Mouse (Mus musculus): ENCODE results near the gene Dusp1. TPM values are rescaled to one million over a fixed set of nuclear protein-coding genes. Genes with fewer than 3 reads are reported as not detected.

Dusp1 gene
- polyA plus RNA-seq, 1 experiment from 2014 or later: 13.4 TPM

GRCm38 (mm10) chr17:26535251-26536136, 26.4 kb downstream of the Dusp1 start:
- Histone ChIP-seq H3K9me3 (ENCODE audit: low read length) (no peaks in the 10 kb centered on the region), H3K4me3 (ENCODE audit: low read depth, low read length) (no peak overlapping the region), H3K27ac (ENCODE audit: low read depth) (peak overlapping the region; percentile 90), H3K4me2 (ENCODE audit: low read depth, low read length) (0 out of 2 replicates have a peak overlapping the region, but pooled peaks have one; percentile 9), H3K27me3 (ENCODE audit: insufficient read depth, low read length) (no peaks in the 10 kb centered on the region), H3K4me1 (ENCODE audit: insufficient read depth) (peaks cover 39% of the 10 kb centered on the region), H3K9ac (replicated peaks) (peak overlapping the region; percentile 48), H3K36me3 (replicated peaks; ENCODE audit: insufficient read depth, low read length) (no peaks in the 10 kb centered on the region)
- TF ChIP-seq EP300 (IDR thresholded peaks at IDR 0.05; ENCODE audit: low read depth) (peak; percentile 94), CTCF (IDR thresholded peaks at IDR 0.05; ENCODE audit: low read depth) (no peak)
- 38% methylated on average over 7 of the region's 7 CpGs for WGBS (ENCODE audit: insufficient replicate concordance)
- DNase-seq (peak; percentile 43), ATAC-seq (peak; percentile 62)

GRCm38 (mm10) chr17:26534695-26535094, 27.2 kb downstream of the Dusp1 start:
- Histone ChIP-seq H3K27me3 (ENCODE audit: insufficient read depth, low read length) (no peaks in the 10 kb centered on the region), H3K36me3 (replicated peaks; ENCODE audit: insufficient read depth, low read length) (no peaks in the 10 kb centered on the region), H3K9me3 (ENCODE audit: low read length) (no peaks in the 10 kb centered on the region), H3K4me1 (ENCODE audit: insufficient read depth) (peaks cover 40% of the 10 kb centered on the region), H3K27ac (ENCODE audit: low read depth) (peak overlapping the region; percentile 90), H3K4me3 (ENCODE audit: low read depth, low read length) (no peak overlapping the region), H3K4me2 (ENCODE audit: low read depth, low read length) (peak overlapping the region; percentile 36; the same call in 1 of the 2 replicates), H3K9ac (replicated peaks) (peak overlapping the region; percentile 48; the same call in 1 of the 2 replicates)
- 55% methylated on average over 5 of the region's 5 CpGs for WGBS (ENCODE audit: insufficient replicate concordance)
- TF ChIP-seq CTCF (IDR thresholded peaks at IDR 0.05; ENCODE audit: low read depth) (no peak), EP300 (IDR thresholded peaks at IDR 0.05; ENCODE audit: low read depth) (no peak)
- ATAC-seq (no peak), DNase-seq (no peak)

GRCm38 (mm10) chr17:26533871-26534372, 28.0 kb downstream of the Dusp1 start:
- Histone ChIP-seq H3K27ac (ENCODE audit: low read depth) (peak overlapping the region; percentile 90), H3K4me3 (ENCODE audit: low read depth, low read length) (no peak overlapping the region), H3K27me3 (ENCODE audit: insufficient read depth, low read length) (no peaks in the 10 kb centered on the region), H3K9me3 (ENCODE audit: low read length) (no peaks in the 10 kb centered on the region), H3K4me1 (ENCODE audit: insufficient read depth) (peaks cover 40% of the 10 kb centered on the region), H3K4me2 (ENCODE audit: low read depth, low read length) (peak overlapping the region; percentile 22), H3K9ac (replicated peaks) (peak overlapping the region; percentile 26; the same call in 1 of the 2 replicates), H3K36me3 (replicated peaks; ENCODE audit: insufficient read depth, low read length) (no peaks in the 10 kb centered on the region)
- peak; percentile 84 for TF ChIP-seq EP300 (IDR thresholded peaks at IDR 0.05; ENCODE audit: low read depth)
- TF ChIP-seq CTCF (IDR thresholded peaks at IDR 0.05; ENCODE audit: low read depth): no peak
- DNase-seq (peak; percentile 41), ATAC-seq (peak; percentile 17; the same call in 1 of the 2 replicates)
- WGBS (ENCODE audit: insufficient replicate concordance): 41% methylated on average over 5 of the region's 5 CpGs

GRCm38 (mm10) chr17:26532476-26533045, 29.4 kb downstream of the Dusp1 start:
- ATAC-seq (peak; percentile 20; the same call in 1 of the 2 replicates), DNase-seq (peak; percentile 42)
- H3K36me3 ChIP-seq (replicated peaks; ENCODE audit: insufficient read depth, low read length): no peaks in the 10 kb centered on the region
- H3K27ac ChIP-seq (ENCODE audit: low read depth): peak overlapping the region; percentile 90
- no peak overlapping the region for H3K4me2 ChIP-seq (ENCODE audit: low read depth, low read length)
- peaks cover 33% of the 10 kb centered on the region for H3K4me1 ChIP-seq (ENCODE audit: insufficient read depth)
- H3K27me3 ChIP-seq (ENCODE audit: insufficient read depth, low read length): no peaks in the 10 kb centered on the region
- no peak for TF ChIP-seq EP300 (IDR thresholded peaks at IDR 0.05; ENCODE audit: low read depth)
- TF ChIP-seq CTCF (IDR thresholded peaks at IDR 0.05; ENCODE audit: low read depth): no peak
- H3K9ac ChIP-seq (replicated peaks): peak overlapping the region; percentile 41
- H3K9me3 ChIP-seq (ENCODE audit: low read length): no peaks in the 10 kb centered on the region
- WGBS (ENCODE audit: insufficient replicate concordance): 37% methylated on average over 4 of the region's 4 CpGs
- H3K4me3 ChIP-seq (ENCODE audit: low read depth, low read length): no peak overlapping the region

GRCm38 (mm10) chr17:26531395-26532027, 30.4 kb downstream of the Dusp1 start:
- ATAC-seq: no peak
- no peak for DNase-seq
- Histone ChIP-seq H3K9me3 (ENCODE audit: low read length) (no peaks in the 10 kb centered on the region), H3K4me3 (ENCODE audit: low read depth, low read length) (no peak overlapping the region), H3K4me1 (ENCODE audit: insufficient read depth) (peaks cover 30% of the 10 kb centered on the region), H3K36me3 (replicated peaks; ENCODE audit: insufficient read depth, low read length) (no peaks in the 10 kb centered on the region), H3K9ac (replicated peaks) (no peak overlapping the region), H3K27ac (ENCODE audit: low read depth) (peak overlapping the region; percentile 86), H3K27me3 (ENCODE audit: insufficient read depth, low read length) (no peaks in the 10 kb centered on the region), H3K4me2 (ENCODE audit: low read depth, low read length) (no peak overlapping the region)
- WGBS (ENCODE audit: insufficient replicate concordance): 72% methylated on average over 7 of the region's 7 CpGs
- no peak; the same call in 1 of the 2 replicates for TF ChIP-seq EP300 (IDR thresholded peaks at IDR 0.05; ENCODE audit: low read depth)
- TF ChIP-seq CTCF (IDR thresholded peaks at IDR 0.05; ENCODE audit: low read depth): no peak
